Mouse (Mus musculus) monocyte, adult 59 days (primary cell): ENCODE results near the gene Kmt5a. TPM values are rescaled to one million over a fixed set of nuclear protein-coding genes. Genes with fewer than 3 reads are reported as not detected.

Source experiments
- total RNA-seq, 2 experiments: library from RNA; stranded (reverse); gene quantifications; one replicate each; pipeline ENCODE4 v1.2.4; 2023

Gene Kmt5a
- 100 to 1,000 TPM; 105 to 109 TPM for total RNA-seq

DNA sequence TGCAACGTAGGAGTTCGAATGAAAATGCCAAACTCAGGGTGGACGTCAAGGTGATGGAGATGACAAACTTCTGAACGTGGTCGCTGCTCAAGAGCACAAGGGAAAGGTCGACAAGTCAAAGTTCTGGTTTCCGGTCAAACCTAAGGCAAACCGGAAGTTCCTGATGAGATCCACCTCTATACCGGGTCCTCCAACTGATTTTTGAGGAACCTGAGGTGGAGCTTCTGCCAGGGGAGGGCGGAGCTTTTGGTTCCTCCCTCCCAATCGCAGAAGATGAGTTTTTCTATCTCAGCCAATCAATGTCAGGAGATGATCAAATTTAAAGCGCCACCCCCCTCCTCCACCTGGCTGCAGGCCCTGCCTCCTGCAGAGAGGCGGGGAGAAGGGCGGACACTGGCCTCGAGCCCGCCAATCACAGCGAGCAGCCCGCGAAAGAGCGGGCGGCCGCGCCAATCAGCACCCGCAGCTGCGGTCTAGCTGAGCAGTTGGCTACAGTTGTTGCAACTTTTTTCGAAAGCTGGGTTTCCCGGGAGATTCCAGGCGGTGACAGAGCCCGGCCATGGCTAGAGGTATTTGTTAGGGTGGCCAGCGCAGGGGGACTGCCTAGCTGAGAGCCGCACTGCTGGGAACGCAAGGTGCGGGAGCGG is at the start of gene Kmt5a:
Gene Kmt5a, plus strand, starts transcription at position 484 of the 647 bp plus-strand sequence.

DNA sequence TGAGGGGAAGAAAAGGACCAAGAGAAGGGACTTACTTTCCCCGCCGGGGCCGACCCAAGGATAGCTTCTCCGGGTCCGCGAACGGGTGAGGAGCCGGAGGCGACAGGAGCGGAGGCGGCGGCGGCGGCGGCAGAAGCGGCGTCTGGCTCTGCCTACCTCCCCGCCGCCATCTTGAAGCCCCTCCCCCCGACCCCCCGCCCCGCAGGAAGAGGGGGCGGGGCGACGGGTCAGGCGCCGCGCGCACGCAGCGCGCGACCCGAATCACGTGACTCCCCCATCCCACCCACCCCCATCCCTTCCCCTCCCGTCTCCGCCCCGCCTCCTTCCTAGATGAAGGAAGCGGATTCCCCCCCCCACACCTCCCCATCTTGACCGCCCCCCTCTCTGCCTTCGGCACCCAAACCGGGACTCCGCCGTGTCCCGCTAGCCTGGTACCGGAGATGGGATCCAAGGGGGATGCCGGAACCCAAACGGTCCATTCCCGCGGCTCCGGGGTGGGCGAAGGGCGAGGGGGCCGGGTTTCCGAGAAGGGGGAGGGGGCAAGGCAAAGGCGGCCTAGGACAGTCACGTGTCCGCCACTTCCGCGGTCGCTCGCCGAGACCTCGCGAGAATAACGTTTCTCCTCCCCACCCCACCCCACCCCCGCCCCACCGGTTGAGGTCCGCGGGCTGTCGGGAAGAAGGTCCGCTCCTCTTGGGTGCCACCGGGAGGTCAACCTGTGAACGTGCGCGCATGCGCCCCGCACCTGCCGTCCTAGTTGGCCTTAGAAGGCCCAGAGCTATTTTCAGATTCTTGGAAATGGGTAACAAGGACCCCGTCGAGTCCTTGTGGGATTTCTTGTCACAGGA is 14.1 kb upstream of the Kmt5a start, which contains the start of gene Sbno1:
Gene Sbno1, minus strand, starts transcription at position 590 of the 848 bp plus-strand sequence.

DNA sequence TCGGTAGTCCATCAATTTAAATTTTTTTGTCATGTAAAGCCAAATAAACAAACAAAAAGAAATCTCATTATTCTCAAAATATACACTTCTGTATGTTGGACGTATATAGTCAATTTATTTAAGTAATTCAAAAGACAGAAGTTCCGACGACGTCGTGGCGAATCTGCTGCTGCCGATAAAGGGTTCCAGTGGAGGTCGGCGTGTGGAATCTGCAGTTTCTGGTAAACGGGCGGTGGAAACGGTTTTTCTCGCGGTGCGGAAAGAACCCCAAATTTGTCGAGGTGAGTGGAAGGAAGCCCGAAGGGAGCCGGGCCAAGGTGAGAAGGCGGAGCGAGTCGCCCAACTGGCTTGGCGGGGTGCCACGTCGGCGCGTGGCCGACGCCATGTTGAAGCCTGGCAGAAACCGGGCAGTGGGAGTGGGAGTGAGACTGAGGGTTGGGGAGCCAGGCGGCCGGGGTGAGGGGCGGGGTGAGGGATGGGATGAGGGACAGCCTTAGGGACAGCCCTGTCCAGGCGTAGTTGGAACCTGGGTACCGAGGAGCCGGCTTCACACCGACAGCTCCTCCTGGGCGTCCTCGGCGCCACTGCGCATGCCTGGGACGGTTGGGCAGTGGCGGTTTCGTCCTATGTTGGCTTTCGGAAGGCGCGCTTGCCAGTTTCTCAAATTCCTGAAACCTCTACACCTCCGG is 43.4 kb downstream of the Kmt5a start, which contains the start of gene Snrnp35:
Gene Snrnp35, plus strand, starts transcription at position 169 of the 689 bp plus-strand sequence.

Other genes with a start within 250 kb of the Kmt5a start
- gene Pitpnm2, start 190.2 kb upstream of the Kmt5a start, total RNA-seq = 1 to 10 TPM; 6.4 to 8.0 TPM
- 1 to 10 TPM; 4.8 to 7.3 TPM for gene Mphosph9, start 112.0 kb upstream of the Kmt5a start, total RNA-seq
- 1 to 10 TPM; 5.6 to 6.1 TPM for gene 2810006K23Rik, start 111.8 kb upstream of the Kmt5a start, total RNA-seq
- 100 to 1,000 TPM in 1 of 2 experiments, 10 to 100 TPM in 1; 95.8 to 112 TPM for gene Cdk2ap1, start 76.8 kb upstream of the Kmt5a start, total RNA-seq
- 100 to 1,000 TPM; 124 to 127 TPM for gene Sbno1, start 13.9 kb upstream of the Kmt5a start, total RNA-seq
- 100 to 1,000 TPM; 205 to 235 TPM for gene Rilpl2, start 38.4 kb downstream of the Kmt5a start, total RNA-seq
- 10 to 100 TPM; 14.8 to 16.8 TPM for gene Snrnp35, start 43.2 kb downstream of the Kmt5a start, total RNA-seq
- 1 to 10 TPM; 2.9 to 5.8 TPM for gene Rilpl1, start 91.5 kb downstream of the Kmt5a start, total RNA-seq
- 100 to 1,000 TPM; 175 to 201 TPM for gene Tmed2, start 100.8 kb downstream of the Kmt5a start, total RNA-seq
- 10 to 100 TPM; 22.0 to 23.7 TPM for gene Ddx55, start 112.9 kb downstream of the Kmt5a start, total RNA-seq
- gene Eif2b1, start 139.2 kb downstream of the Kmt5a start, total RNA-seq = 10 to 100 TPM; 21.5 to 22.5 TPM
- 10 to 100 TPM; 12.3 to 12.7 TPM for gene Gtf2h3, start 139.2 kb downstream of the Kmt5a start, total RNA-seq
- gene Atp6v0a2, start 188.6 kb downstream of the Kmt5a start, total RNA-seq = 10 to 100 TPM; 50.6 to 54.7 TPM